Mouse (Mus musculus): ENCODE results near the gene Cnnm4. TPM values are rescaled to one million over a fixed set of nuclear protein-coding genes. Genes with fewer than 3 reads are reported as not detected.

Gene Cnnm4
- total RNA-seq, 2 experiments from 2014 or later = 6.9 to 8.1 TPM

- no peak for DNase-seq (ENCODE audit: low spot score in 2 of 2)
Observed at GRCm38 (mm10) chr1:36472106-36472440, 653 bp downstream of the Cnnm4 start.

DNA sequence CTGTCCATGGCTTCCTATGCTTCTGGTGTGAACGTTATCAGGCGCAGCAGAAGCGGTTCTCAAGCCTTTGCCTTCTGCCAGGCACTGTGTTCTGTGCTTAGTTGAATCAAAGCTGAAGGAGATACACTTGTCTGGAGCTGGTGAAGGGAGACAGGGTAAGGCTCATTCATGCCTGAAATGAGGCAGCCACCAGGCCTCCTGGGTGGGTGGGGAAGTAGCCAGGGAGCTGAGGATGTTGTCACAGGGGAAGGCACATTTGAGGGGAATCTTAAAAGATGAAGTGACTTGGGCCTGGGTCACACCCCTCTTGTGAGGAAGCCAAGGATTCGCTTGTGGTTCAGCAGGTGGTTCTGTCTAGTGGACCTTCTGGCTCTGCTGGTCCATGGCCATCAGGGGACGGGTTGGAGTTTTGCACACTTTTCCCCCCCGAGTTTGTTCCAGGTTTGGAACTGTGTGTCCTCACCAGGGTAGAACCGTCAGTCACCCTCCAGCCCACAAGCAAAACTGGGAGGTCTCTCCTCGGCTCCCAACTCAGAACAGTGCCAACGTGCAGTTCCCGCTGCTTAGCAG lies 1.9 kb downstream of the Cnnm4 start:
- DNase-seq (ENCODE audit: low spot score in 2 of 2) = no peak

GRCm38 (mm10) chr1:36474646-36475045 lies 3.2 kb downstream of the Cnnm4 start:
- DNase-seq (ENCODE audit: low spot score in 2 of 2) = no peak

DNA sequence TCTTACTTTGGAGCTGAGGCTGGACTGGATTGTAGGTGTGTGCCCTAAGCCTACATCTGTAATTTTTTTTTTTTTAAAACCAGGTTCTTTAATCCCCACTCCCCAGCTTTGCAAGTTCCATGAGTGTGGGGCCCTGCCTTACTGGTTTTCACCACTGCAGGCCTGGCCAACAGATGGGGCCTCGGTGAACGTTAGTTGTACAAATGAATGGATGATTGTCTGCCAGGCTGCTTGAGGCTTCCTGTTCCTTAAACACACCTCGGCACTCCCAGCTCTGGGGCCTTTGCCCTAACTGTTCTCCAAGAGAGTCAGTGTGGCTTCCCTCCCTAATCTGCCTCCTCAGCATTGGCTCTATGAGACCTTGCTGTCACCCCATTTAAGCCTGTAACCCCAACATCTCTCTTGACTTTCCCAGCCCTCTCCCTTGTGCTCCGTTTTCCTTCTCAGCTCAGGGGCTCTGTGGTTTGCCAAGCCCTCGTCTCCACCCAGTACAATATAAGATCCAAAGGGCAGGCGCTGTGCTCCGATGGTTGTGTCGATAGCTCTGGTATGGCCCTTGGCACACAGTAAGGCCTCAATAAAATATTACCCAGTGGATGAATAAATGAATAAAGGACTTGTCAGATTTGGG lies 4.2 kb downstream of the Cnnm4 start:
- no peak for DNase-seq (ENCODE audit: low spot score in 2 of 2)

DNA sequence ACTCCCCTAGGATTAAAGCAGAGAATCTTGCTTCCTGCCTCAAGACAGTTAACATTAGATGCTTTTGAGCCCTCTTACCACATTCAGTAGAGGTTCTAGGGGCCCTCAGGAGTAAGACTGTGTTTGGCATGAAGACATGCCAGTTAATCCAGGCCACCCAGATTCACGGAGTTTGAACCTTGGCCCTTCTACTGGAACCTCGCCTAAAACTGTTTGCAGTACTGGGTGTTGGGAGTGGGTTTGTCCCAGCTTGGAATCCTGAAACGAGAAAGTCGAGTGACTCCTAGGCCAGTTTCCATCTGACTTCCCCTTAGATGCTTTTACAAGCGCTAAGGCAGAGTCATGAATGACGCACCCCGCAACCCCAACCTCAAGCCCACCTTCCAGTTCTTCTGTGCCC lies 5.0 kb downstream of the Cnnm4 start:
- DNase-seq (ENCODE audit: low spot score in 2 of 2) = no peak

DNA sequence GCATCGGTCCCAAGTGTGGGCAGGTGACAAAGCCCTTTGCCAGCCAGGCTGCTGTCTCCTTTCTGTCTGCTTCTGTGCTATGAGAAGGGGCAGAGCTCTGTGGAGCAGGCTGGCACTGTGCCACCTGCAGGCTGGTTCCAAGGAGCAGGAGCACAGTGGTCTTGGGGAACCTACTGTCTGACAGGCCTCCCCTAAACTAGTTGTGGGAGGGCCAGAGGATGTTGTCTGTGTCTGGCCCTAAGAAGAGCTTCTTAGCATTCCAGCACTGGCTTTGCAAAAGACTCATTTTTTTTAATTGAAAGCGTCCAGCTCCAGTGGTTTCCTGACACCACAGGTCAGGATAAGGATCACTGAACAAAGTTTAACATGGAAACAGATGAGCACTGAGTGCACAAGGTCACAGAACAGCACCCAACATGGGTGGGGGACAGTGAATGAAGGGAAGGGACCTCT lies 6.9 kb downstream of the Cnnm4 start:
- DNase-seq (ENCODE audit: low spot score in 2 of 2) = no peak

DNA sequence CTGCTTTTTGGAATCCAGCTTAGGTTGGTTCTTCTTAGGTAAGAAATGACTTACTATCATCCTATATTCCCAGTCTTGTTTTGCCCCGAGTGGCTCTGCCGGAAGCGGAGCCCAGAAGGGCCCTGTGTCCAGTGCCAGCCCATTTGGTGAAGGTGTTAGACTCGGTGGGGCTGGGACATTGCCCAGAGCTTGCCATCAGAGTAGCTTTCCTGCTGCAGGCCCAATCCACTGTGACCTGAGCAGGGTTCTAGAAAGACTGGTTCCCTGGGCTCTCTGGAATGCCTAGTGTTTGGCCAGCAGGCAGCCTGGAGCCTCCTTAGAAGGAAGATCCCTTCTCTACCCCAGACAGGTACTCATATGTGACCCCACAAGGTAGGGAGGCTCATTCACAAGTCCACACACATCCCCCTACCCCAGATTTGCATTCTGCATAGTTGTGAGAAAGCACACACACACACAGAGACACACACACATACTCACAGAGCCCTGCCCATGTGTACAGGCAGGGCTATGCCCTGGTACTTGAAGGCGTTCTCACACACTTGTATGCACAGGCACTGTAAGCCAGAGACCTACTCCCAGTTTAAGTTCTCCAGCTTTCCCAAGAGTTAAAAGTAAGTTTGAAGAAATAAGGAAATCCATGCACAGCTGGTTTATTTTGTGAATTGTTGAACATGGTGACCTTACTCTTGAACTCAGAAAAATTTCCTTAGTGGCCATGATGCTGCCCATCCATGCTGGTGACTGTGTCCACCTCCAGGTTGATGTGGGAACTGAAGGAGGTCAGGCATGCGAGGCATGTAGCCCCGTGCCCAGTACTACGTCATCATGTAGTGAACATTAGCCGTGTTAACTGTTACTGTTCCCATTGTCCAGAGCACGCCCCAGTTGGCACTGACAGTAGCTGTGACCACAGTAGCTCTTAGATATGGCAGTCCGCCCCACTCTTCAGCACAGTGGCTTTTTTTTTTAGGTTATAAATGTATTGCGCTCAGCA lies 8.8 kb downstream of the Cnnm4 start:
- no peak for DNase-seq (ENCODE audit: low spot score in 2 of 2)

DNA sequence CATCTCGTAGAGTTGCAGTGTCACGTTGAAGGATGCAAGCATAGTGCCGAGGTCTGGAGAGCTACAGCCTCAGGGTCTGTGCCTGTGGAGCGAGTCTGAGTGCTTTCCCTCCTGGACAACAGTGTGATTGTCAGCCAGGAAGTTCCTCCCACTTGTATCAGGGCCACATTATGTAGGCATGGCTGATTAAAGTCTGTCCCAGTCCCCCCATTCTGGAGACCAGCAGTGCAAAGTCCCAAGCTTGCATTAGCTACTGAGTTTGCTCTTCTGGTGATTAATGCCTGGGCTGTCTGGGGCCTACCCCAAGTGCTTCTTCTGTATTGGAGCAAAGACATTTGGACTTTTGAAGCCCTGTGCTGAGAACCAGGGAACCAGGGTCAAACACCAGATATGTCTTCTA lies 12.4 kb downstream of the Cnnm4 start:
- no peak for DNase-seq (ENCODE audit: low spot score in 2 of 2)

DNA sequence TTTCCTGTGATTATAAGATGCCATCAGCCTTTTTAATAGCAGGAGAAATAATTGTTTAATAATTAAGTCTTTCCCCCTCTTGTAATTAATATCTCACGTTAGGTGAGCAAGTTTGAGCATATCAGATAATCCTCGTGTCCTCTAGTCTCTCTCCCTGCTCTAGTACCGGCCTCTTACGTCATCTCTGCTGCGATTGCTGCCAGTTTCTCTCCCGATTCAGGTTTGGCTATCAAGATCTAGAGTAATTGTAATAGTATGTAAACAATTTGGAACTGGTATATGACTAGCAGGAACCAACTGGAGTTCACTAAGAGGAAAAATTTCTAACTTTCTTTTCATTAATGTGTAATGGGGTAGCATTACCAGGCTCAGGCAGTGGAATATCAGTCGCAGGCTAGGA lies 13.7 kb downstream of the Cnnm4 start:
- DNase-seq (ENCODE audit: low spot score in 2 of 2) = no peak

- no peak for DNase-seq (ENCODE audit: low spot score in 2 of 2)
Observed at GRCm38 (mm10) chr1:36487111-36487510, 15.7 kb downstream of the Cnnm4 start.

- no peak for DNase-seq (ENCODE audit: low spot score in 2 of 2)
Observed at GRCm38 (mm10) chr1:36489661-36490060, 18.2 kb downstream of the Cnnm4 start.

- peak; percentile 58 to 69 for DNase-seq (ENCODE audit: low spot score in 2 of 2)
Observed at GRCm38 (mm10) chr1:36492416-36493139, 21.2 kb downstream of the Cnnm4 start.

DNA sequence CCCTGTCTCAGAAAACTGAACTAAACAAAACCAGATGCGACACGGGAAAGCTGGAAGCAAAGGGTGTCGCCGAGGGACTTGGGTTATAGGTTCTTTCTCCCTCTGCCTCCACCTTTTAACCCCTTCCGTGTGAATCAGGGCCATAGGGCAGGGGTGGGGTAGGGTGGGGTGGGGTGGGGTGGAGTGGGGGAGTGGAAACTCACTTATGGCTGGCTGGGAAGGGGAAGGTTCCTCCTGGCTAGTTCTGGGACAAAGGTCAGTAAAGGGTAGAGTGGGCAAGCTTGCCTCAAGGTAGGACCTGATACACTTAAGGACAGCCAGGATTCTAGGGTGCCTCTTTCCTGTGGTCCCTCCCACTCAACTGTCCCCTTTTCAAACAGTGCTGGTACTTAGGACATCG lies 21.9 kb downstream of the Cnnm4 start:
- no peak for DNase-seq (ENCODE audit: low spot score in 2 of 2)

GRCm38 (mm10) chr1:36496719-36497118 lies 25.3 kb downstream of the Cnnm4 start:
- DNase-seq (ENCODE audit: low spot score in 2 of 2) = no peak

GRCm38 (mm10) chr1:36497312-36497711 lies 25.9 kb downstream of the Cnnm4 start:
- DNase-seq (ENCODE audit: low spot score in 2 of 2) = no peak

GRCm38 (mm10) chr1:36501261-36501660 lies 29.8 kb downstream of the Cnnm4 start:
- peak in 1 of 2 experiments; percentile 66 for DNase-seq (ENCODE audit: low spot score in 2 of 2)

GRCm38 (mm10) chr1:36508238-36508637 lies 36.8 kb downstream of the Cnnm4 start:
- DNase-seq (ENCODE audit: low spot score in 2 of 2) = no peak

GRCm38 (mm10) chr1:36511289-36512021 lies 40.0 kb downstream of the Cnnm4 start, which contains the start of gene Cnnm3:
Gene Cnnm3, plus strand, starts transcription at chr1:36511867.
- peak; percentile 100 for DNase-seq (ENCODE audit: low spot score in 2 of 2)

DNA sequence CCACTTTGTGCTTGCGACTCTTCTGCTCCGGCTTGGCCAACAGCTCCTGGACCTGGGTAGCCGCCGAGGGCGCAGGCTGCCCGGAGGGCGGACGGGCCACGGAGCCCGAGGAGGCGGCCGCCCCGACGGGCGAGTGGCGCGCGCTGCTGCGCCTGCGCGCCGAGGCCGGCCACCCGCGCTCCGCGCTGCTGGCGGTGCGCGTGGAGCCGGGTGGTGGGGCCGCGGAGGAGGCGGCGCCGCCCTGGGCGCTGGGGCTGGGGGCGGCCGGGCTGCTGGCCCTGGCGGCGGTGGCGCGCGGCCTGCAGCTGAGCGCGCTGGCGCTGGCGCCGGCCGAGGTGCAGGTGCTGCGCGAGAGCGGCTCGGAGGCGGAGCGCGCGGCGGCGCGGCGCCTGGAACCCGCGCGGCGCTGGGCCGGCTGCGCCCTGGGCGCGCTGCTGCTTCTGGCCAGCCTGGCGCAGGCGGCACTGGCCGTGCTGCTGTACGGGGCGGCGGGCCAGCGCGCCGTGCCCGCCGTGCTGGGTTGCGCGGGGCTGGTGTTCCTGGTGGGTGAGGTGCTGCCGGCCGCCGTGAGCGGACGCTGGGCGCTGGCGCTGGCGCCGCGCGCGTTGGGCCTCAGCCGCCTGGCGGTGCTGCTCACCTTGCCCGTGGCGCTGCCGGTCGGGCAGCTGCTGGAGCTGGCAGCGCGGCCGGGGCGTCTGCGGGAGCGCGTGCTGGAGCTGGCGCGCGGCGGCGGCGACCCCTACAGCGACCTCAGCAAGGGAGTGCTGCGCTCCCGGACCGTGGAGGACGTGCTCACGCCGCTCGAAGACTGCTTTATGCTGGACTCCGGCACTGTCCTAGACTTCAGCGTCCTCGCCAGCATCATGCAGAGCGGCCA lies 40.9 kb downstream of the Cnnm4 start:
- DNase-seq (ENCODE audit: low spot score in 2 of 2) = peak in 1 of 2 experiments; percentile 52

- no peak for DNase-seq (ENCODE audit: low spot score in 2 of 2)
Observed at GRCm38 (mm10) chr1:36512966-36513280, 41.5 kb downstream of the Cnnm4 start.
